Mouse (Mus musculus): Measurements from ENCODE around the gene Gm10053.
A peak's percentile ranks its signal among the peaks of the same experiment; 100 is the strongest.

Gene Gm10053

GRCm38 (mm10) chr19:24899578-24900544, 24.4 kb downstream of the Gm10053 start:
- peak; percentile 89 for DNase-seq

GRCm38 (mm10) chr19:24900581-24901220, 25.2 kb downstream of the Gm10053 start, which contains the start of gene Foxd4:
Gene Foxd4 (minus strand): TSS chr19:24901197.
- DNase-seq: peak; percentile 67

- peak; percentile 66 for DNase-seq
Observed at GRCm38 (mm10) chr19:24901666-24902065, 26.2 kb downstream of the Gm10053 start.

GRCm38 (mm10) chr19:24902256-24902655, 26.8 kb downstream of the Gm10053 start:
- peak; percentile 65 for DNase-seq

- DNase-seq: peak; percentile 73
Observed at GRCm38 (mm10) chr19:24902821-24903220, 27.3 kb downstream of the Gm10053 start.

- peak; percentile 28 for DNase-seq
Observed at GRCm38 (mm10) chr19:24907655-24908054, 32.2 kb downstream of the Gm10053 start.

GRCm38 (mm10) chr19:24908385-24909155, 33.1 kb downstream of the Gm10053 start:
- peak; percentile 76 for DNase-seq

- no peak for DNase-seq
Observed at GRCm38 (mm10) chr19:24920866-24921265, 45.4 kb downstream of the Gm10053 start.
